Mouse (Mus musculus) MEL (cell line): Measurements from ENCODE around the gene St6galnac3. TPM values are rescaled to one million over a fixed set of nuclear protein-coding genes. Genes with fewer than 3 reads are reported as not detected.

Experiments
- DNase-seq: peaks from one replicate; pipeline ENCODE4 v3.0.0; 2011; ENCODE audit warnings: low read depth, low spot score
- H3K27ac ChIP-seq: 2 replicates; pipeline ENCODE4 v1.5.1; 2012; ENCODE audit warnings: low read depth, mild to moderate bottlenecking, control low read depth, low read length, moderate library complexity; ENCODE audit not compliant: control insufficient read depth
- H3K27me3 ChIP-seq, 2 experiments: fragments of 150-350 bp in 1 of 2; sonication (generic) in 1 of 2; 2 replicates each; pipeline ENCODE4 v1.6.1; 2012; ENCODE audit warnings: low read length in 2 of 2, mild to moderate bottlenecking in 2 of 2, improper control_type of control experiment in 1 of 2, moderate library complexity in 1 of 2; ENCODE audit not compliant: insufficient read depth in 2 of 2, control insufficient read depth in 1 of 2
- H3K36me3 ChIP-seq, 2 experiments: 2 replicates each; pipeline ENCODE4 v1.6.1; 2012 to 2014; ENCODE audit warnings: low read length in 2 of 2, improper control_type of control experiment in 1 of 2, inconsistent platforms in 1 of 2, mild to moderate bottlenecking in 1 of 2; ENCODE audit not compliant: insufficient read depth in 2 of 2, control insufficient read depth in 1 of 2
- H3K4me1 ChIP-seq, 2 experiments: fragments of 150-350 bp in 1 of 2; sonication (generic) in 1 of 2; 2 replicates each; pipeline ENCODE4 v1.6.1; 2012; ENCODE audit warnings: low read length in 2 of 2, improper control_type of control experiment in 1 of 2, mild to moderate bottlenecking in 1 of 2; ENCODE audit not compliant: insufficient read depth in 2 of 2, control insufficient read depth in 1 of 2
- H3K4me3 ChIP-seq, 2 experiments: fragments of 150-350 bp in 1 of 2; sonication (generic) in 1 of 2; 2 replicates each; pipeline ENCODE4 v1.5.1; 2012; ENCODE audit warnings: low read depth in 2 of 2, low read length in 2 of 2, mild to moderate bottlenecking in 2 of 2, moderate library complexity in 2 of 2, control low read depth in 1 of 2, improper control_type of control experiment in 1 of 2; ENCODE audit not compliant: control insufficient read depth in 1 of 2, insufficient read depth in 1 of 2
- H3K79me2 ChIP-seq: 2 replicates; pipeline ENCODE4 v1.6.1; 2012; ENCODE audit warnings: mild to moderate bottlenecking, low read length, moderate library complexity; ENCODE audit not compliant: control insufficient read depth, poor library complexity, insufficient read depth
- H3K9ac ChIP-seq: 2 replicates; pipeline ENCODE4 v1.6.1; 2012; ENCODE audit warnings: low read depth, mild to moderate bottlenecking, control low read depth, low read length, moderate library complexity; ENCODE audit not compliant: control insufficient read depth, poor library complexity, severe bottlenecking
- H3K9me3 ChIP-seq: fragments of 150-350 bp; sonication (generic); replicated peaks from 2 replicates; pipeline ENCODE4 v1.6.1; 2012; ENCODE audit warnings: mild to moderate bottlenecking, low read length, improper control_type of control experiment, moderate library complexity; ENCODE audit not compliant: insufficient read depth
- CHD1 ChIP-seq: IDR thresholded peaks from 2 replicates; pipeline ENCODE4 v1.6.1; 2012; ENCODE audit warnings: low read depth, mild to moderate bottlenecking, inconsistent platforms, low read length, improper control_type of control experiment
- ELF1 ChIP-seq: IDR thresholded peaks from 2 replicates; pipeline ENCODE4 v1.6.1; 2014; ENCODE audit warnings: low read depth, mild to moderate bottlenecking, inconsistent platforms, low read length, improper control_type of control experiment, moderate library complexity
- EP300 ChIP-seq, 2 experiments: IDR thresholded peaks; 2 replicates each; pipeline ENCODE4 v1.6.1; 2011; ENCODE audit warnings: improper control_type of control experiment in 2 of 2, low read length in 2 of 2, low read depth in 1 of 2, mild to moderate bottlenecking in 1 of 2
- ETS1 ChIP-seq: IDR thresholded peaks from 2 replicates; pipeline ENCODE4 v1.6.1; 2012; ENCODE audit warnings: low read depth, mild to moderate bottlenecking, inconsistent platforms, low read length, improper control_type of control experiment, moderate library complexity
- MAFK ChIP-seq: IDR thresholded peaks from 2 replicates; pipeline ENCODE4 v1.6.1; 2011; ENCODE audit warnings: low read depth, mild to moderate bottlenecking, low read length, improper control_type of control experiment, borderline replicate concordance
- MYC ChIP-seq: IDR thresholded peaks from 2 replicates; pipeline ENCODE4 v1.6.1; 2011; ENCODE audit warnings: low read depth, mild to moderate bottlenecking, low read length, improper control_type of control experiment, moderate library complexity
- NRF1 ChIP-seq: IDR thresholded peaks from 2 replicates; pipeline ENCODE4 v1.6.1; 2014; ENCODE audit warnings: low read depth, mild to moderate bottlenecking, inconsistent platforms, low read length, improper control_type of control experiment, moderate library complexity; ENCODE audit not compliant: poor library complexity, insufficient read depth, severe bottlenecking
- RAD21 ChIP-seq: IDR thresholded peaks from 2 replicates; pipeline ENCODE4 v1.6.1; 2011; ENCODE audit warnings: mild to moderate bottlenecking, low read depth, low read length, improper control_type of control experiment
- RCOR1 ChIP-seq: IDR thresholded peaks from 2 replicates; pipeline ENCODE4 v1.6.1; 2012; ENCODE audit warnings: low read depth, mild to moderate bottlenecking, inconsistent platforms, low read length, improper control_type of control experiment
- TAL1 ChIP-seq: IDR thresholded peaks from 2 replicates; pipeline ENCODE4 v1.6.1; 2012; ENCODE audit warnings: mild to moderate bottlenecking, inconsistent platforms, low read length, moderate library complexity, mixed read lengths
- TBP ChIP-seq: IDR thresholded peaks from 2 replicates; pipeline ENCODE4 v1.8.0; 2011; ENCODE audit warnings: low read depth, low read length, improper control_type of control experiment
- UBTF ChIP-seq: IDR thresholded peaks from 2 replicates; pipeline ENCODE4 v1.6.1; 2012; ENCODE audit warnings: low read depth, mild to moderate bottlenecking, inconsistent platforms, low read length, improper control_type of control experiment, moderate library complexity, borderline replicate concordance; ENCODE audit not compliant: insufficient read depth
- ZC3H11A ChIP-seq: IDR thresholded peaks from 2 replicates; pipeline ENCODE4 v1.6.1; 2012; ENCODE audit warnings: low read depth, mild to moderate bottlenecking, inconsistent platforms, low read length, improper control_type of control experiment
- ZKSCAN1 ChIP-seq: IDR thresholded peaks from 2 replicates; pipeline ENCODE4 v1.6.1; 2012; ENCODE audit warnings: low read depth, mild to moderate bottlenecking, inconsistent platforms, low read length, improper control_type of control experiment, moderate library complexity
- ZNF384 ChIP-seq: IDR thresholded peaks from 2 replicates; pipeline ENCODE4 v1.6.1; 2012; ENCODE audit warnings: low read depth, mild to moderate bottlenecking, inconsistent platforms, low read length, improper control_type of control experiment
- polyA plus RNA-seq, 2 experiments: library from polyadenylated mRNA; stranded (reverse) in 1 of 2; unstranded in 1 of 2; fragments of >175 nt in 1 of 2; fragments of >200 nt in 1 of 2; gene quantifications; 2 replicates each; pipeline versions ENCODE4 v1.2.1 to v1.2.4; 2012; ENCODE audit warnings: low replicate concordance in 2 of 2, low read depth in 1 of 2; ENCODE audit not compliant: insufficient read length in 2 of 2, insufficient read depth in 1 of 2, missing spikeins in 1 of 2
- total RNA-seq: library from RNA; depleted of rRNA; stranded (reverse); fragments of 300-350 nt; gene quantifications from 2 replicates; pipeline ENCODE4 v1.2.3, GENCODE M21; 2012

Gene St6galnac3
- total and polyA plus RNA-seq, 3 experiments: 7.8 to 11.4 TPM; not detected in 1

- Histone ChIP-seq H3K27ac (0 out of 2 replicates have a peak overlapping the region, but pooled peaks have one; percentile 37), H3K4me3 (no peak overlapping the region), H3K36me3 (peaks cover 0 to 18% of the 10 kb centered on the region in 2 experiments; a peak in 3 of 4 replicates), H3K9me3 (no peaks in the 10 kb centered on the region), H3K79me2 (no peaks in the 10 kb centered on the region), H3K27me3 (no peaks in the 10 kb centered on the region), H3K4me1 (peaks cover 15% of the 10 kb centered on the region in 2 experiments), H3K9ac (no peak overlapping the region)
- TF ChIP-seq NRF1 (no peak), EP300 (IDR thresholded peaks at IDR 0.05; ENCODE audit: low read depth in 1 of 2, low read length in 2 of 2) (peak in 1 of 2 experiments; percentile 75; a peak in 2 of 4 replicates), TAL1 (no peak), ZC3H11A (no peak), RAD21 (no peak), ETS1 (no peak), RCOR1 (0 out of 2 replicates have a peak, but pooled peaks have one; percentile 36)
- peak; percentile 85 for DNase-seq
Measured at GRCm38 (mm10) chr3:153566100-153566499, 158.9 kb downstream of the St6galnac3 start.

- no peaks in the 10 kb centered on the region for H3K9me3 ChIP-seq
- no peak overlapping the region for H3K4me3 ChIP-seq
- no peaks in the 10 kb centered on the region; the same call in 1 of the 2 replicates for H3K79me2 ChIP-seq
- TF ChIP-seq MAFK: no peak
- no peak for TF ChIP-seq TAL1
- no peak for TF ChIP-seq TBP
- no peak for TF ChIP-seq ZNF384
- TF ChIP-seq EP300 (IDR thresholded peaks at IDR 0.05; ENCODE audit: low read depth in 1 of 2, low read length in 2 of 2): no peak
- TF ChIP-seq ZKSCAN1: no peak
- no peak for TF ChIP-seq ELF1
- TF ChIP-seq MYC: no peak
- H3K27me3 ChIP-seq: no peaks in the 10 kb centered on the region
- no peak overlapping the region for H3K27ac ChIP-seq
- H3K9ac ChIP-seq: no peak overlapping the region
- DNase-seq: no peak
- H3K4me1 ChIP-seq: peaks cover under 1 to 3% of the 10 kb centered on the region in 2 experiments
- H3K36me3 ChIP-seq: peaks cover 0 to 3% of the 10 kb centered on the region in 2 experiments; a peak in 3 of 4 replicates
Measured at GRCm38 (mm10) chr3:153560897-153561296, 164.1 kb downstream of the St6galnac3 start.

GRCm38 (mm10) chr3:153559586-153559985 lies 165.4 kb downstream of the St6galnac3 start:
- Histone ChIP-seq H3K9me3 (no peaks in the 10 kb centered on the region), H3K27me3 (no peaks in the 10 kb centered on the region)
- TF ChIP-seq UBTF (no peak), ZNF384 (no peak), NRF1 (no peak), ETS1 (no peak), CHD1 (no peak)
- TF ChIP-seq, all 39 proteins: peak for 0
- Histone ChIP-seq H3K4me3 (no peak overlapping the region), H3K27ac (no peak overlapping the region), H3K36me3 (no peaks in the 10 kb centered on the region; a peak in 1 of 4 replicates), H3K79me2 (no peaks in the 10 kb centered on the region; the same call in 1 of the 2 replicates), H3K9ac (no peak overlapping the region), H3K4me1 (no peaks in the 10 kb centered on the region)
- no peak for DNase-seq
